Mouse (Mus musculus) liver, embryonic 15.5 days (tissue): ENCODE data around the gene Lrrc45. TPM values are rescaled to one million over a fixed set of nuclear protein-coding genes. Genes with fewer than 3 reads are reported as not detected.
"Not testable (repeated sequence)": the region's sequence is repeated elsewhere in the genome, so short reads cannot be mapped to it uniquely, and the experiment has no call there.

Source experiments
- ATAC-seq: fragments of 200-750 bp; cut with Nextera tagmentation; 2 replicates; pipeline ENCODE4 v1.8.0; 2017; ENCODE audit warnings: moderate number of reproducible peaks, mild to moderate bottlenecking, moderate library complexity; ENCODE audit not compliant: insufficient read depth
- H3K27ac ChIP-seq: fragments of 300-500 bp; sonication (generic); replicated peaks from 2 replicates; pipeline ENCODE4 v1.5.1; 2015; ENCODE audit warnings: mild to moderate bottlenecking, inconsistent platforms
- H3K27me3 ChIP-seq: fragments of 300-500 bp; sonication (generic); 2 replicates; pipeline ENCODE4 v1.6.1; 2015; ENCODE audit warnings: mild to moderate bottlenecking, inconsistent platforms
- H3K36me3 ChIP-seq: fragments of 300-500 bp; sonication (generic); replicated peaks from 2 replicates; pipeline ENCODE4 v1.6.1; 2015; ENCODE audit warnings: moderate library complexity, mild to moderate bottlenecking, inconsistent platforms
- H3K4me1 ChIP-seq: fragments of 300-500 bp; sonication (generic); replicated peaks from 2 replicates; pipeline ENCODE4 v1.6.1; 2015; ENCODE audit warnings: inconsistent platforms
- H3K4me2 ChIP-seq: fragments of 300-500 bp; sonication (generic); 2 replicates; pipeline ENCODE4 v1.6.1; 2015; ENCODE audit warnings: moderate library complexity, mild to moderate bottlenecking, inconsistent platforms
- H3K4me3 ChIP-seq: fragments of 300-500 bp; sonication (generic); replicated peaks from 2 replicates; pipeline ENCODE4 v1.5.1; 2015; ENCODE audit warnings: mild to moderate bottlenecking, inconsistent platforms
- H3K9ac ChIP-seq: fragments of 300-500 bp; sonication (generic); 2 replicates; pipeline ENCODE4 v1.6.1; 2015; ENCODE audit warnings: moderate library complexity, mild to moderate bottlenecking, inconsistent platforms
- H3K9me3 ChIP-seq: fragments of 300-500 bp; sonication (generic); replicated peaks from 2 replicates; pipeline ENCODE4 v1.6.1; 2016; ENCODE audit warnings: inconsistent platforms
- WGBS: fragments of 180-500 bp; shearing (Covaris S2); methylation state at CpG from one replicate; pipeline ENCODE4 v1.1.7; 2015; ENCODE audit warnings: mixed read lengths; ENCODE audit not compliant: insufficient replicate concordance; 5-methylcytosine and 5-hydroxymethylcytosine counted together
- polyA plus RNA-seq: library from polyadenylated mRNA; unstranded; fragments of >200 nt; fragmentation: Nextera tagmentation; extraction: Ambion mirVana; gene quantifications from 2 replicates; pipeline ENCODE4 v1.2.1, GENCODE M21; 2015

Lrrc45 gene
- polyA plus RNA-seq, 1 experiment from 2014 or later, result 9.7 TPM

DNA sequence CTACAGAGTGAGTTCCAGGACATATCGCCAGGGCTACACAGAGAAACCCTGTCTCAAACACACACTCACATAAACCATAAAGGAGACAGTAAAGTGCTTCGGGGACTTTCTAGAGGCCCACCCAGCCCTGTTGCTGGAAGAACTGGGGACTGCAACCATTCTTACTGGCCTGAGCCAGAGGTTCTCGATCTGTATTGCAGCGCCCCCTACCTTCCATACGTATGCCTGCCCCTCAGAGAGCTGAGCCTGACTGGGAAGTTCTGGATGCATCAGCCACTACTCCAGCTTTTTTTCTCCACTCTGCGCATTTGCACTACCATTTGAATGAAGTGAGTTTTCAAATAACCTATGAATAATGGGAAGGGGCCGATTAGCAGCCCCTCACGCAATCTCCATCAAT lies 35.7 kb downstream of the Lrrc45 start:
- no peak for ATAC-seq
- 43% methylated on average over 8 of the region's 8 CpGs for WGBS
- H3K4me1 ChIP-seq, result no peaks in the 10 kb centered on the region
- no peak overlapping the region for H3K4me3 ChIP-seq
- H3K27me3 ChIP-seq, result peaks cover 5% of the 10 kb centered on the region; the same call in 1 of the 2 replicates
- H3K4me2 ChIP-seq, result no peak overlapping the region
- no peaks in the 10 kb centered on the region for H3K36me3 ChIP-seq
- no peaks in the 10 kb centered on the region for H3K9me3 ChIP-seq
- H3K27ac ChIP-seq, result no peak overlapping the region
- H3K9ac ChIP-seq, result no peak overlapping the region

DNA sequence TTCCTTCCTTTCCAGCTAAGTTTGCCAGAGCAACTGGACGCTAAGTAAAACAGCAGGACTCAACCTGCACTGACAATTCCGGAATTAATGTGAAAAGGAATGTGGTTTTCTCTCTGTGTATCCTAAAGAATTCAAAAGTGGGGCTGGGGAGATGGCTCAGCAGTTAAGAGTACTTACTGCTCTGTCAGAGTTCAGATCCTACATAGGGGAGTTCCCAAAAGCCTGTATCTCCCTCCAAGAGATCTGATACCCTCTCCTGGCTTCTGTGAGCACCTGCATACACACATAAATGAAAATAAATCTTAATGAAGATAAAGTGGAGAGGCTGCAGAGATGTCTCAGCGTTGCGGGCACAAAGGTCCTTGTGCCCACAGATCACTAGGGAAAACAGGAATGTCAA lies 37.9 kb downstream of the Lrrc45 start:
- H3K9ac ChIP-seq, result no peak overlapping the region
- no peak overlapping the region for H3K4me2 ChIP-seq
- H3K36me3 ChIP-seq, result no peaks in the 10 kb centered on the region
- ATAC-seq, result no peak
- no peak overlapping the region for H3K27ac ChIP-seq
- no peaks in the 10 kb centered on the region for H3K9me3 ChIP-seq
- 57% methylated on average over 4 of the region's 4 CpGs for WGBS
- no peaks in the 10 kb centered on the region for H3K4me1 ChIP-seq
- H3K4me3 ChIP-seq, result no peak overlapping the region
- peaks cover 5% of the 10 kb centered on the region; the same call in 1 of the 2 replicates for H3K27me3 ChIP-seq

DNA sequence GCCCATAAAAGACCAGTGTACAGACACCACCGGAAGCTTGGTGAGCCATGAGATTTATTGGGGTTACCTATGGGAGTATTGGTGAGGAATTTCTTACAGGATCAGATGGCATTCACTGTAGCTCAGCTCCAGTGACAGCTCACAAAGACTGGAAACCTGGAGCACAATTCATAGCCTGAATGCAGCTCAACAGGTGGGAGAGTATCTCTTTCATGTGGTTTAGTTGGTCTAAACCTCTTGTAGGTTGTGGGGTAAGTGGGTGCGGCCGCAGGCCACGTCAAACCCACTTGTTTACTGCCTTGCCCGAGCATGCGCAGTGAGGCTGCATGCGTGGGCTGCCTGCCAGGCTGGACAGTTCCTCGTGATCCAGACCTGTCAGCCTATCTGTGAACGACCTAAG lies 46.5 kb downstream of the Lrrc45 start:
- no peak overlapping the region for H3K9ac ChIP-seq
- H3K4me2 ChIP-seq, result no peak overlapping the region
- H3K27ac ChIP-seq, result no peak overlapping the region
- no peaks in the 10 kb centered on the region for H3K36me3 ChIP-seq
- H3K4me1 ChIP-seq, result no peaks in the 10 kb centered on the region
- H3K4me3 ChIP-seq, result no peak overlapping the region
- WGBS, result 66% methylated on average over 9 of the region's 9 CpGs
- no peak for ATAC-seq
- H3K27me3 ChIP-seq, result peaks cover 27% of the 10 kb centered on the region
- peaks cover 15% of the 10 kb centered on the region; the same call in 1 of the 2 replicates for H3K9me3 ChIP-seq

DNA sequence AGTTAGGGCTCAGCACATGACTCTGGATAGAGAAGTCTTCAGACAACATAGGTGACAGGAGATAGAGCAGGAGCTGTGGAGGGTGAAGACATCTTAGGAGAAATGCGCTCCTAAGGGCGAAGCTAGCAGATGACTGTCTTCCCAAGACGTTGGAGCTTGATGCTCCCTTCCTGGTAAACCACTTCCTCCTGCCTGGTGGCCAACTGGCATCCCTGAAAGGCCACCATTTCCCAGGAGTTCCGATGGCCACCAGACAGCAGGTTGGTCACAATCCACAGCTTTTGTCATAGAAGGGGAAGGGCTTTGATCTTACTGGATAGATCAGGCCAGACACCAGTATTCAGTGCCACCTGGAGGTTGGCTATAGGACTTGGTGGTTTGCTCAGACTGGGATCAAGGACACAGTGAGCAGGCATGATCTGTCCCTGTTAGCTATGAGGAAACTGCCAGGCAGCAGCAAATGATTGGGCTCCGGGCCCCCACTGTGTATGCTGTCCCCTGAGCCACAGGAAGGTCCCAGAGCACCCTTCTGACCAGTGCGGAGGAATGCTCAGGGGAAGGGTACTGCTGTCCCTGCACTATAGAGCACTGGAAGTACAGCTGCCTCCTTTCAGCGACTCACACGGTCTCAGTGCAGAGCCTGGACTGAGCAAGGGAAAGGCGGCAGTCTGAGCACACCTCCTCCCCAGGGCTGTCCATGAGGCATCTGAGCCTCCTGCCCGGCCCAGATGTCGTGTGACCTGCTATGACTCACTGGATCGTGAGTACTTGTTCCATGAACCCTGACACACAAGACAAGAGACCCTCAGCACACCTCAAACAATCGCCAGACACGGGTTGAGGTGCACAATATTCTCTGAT lies 48.3 kb downstream of the Lrrc45 start:
- no peak overlapping the region for H3K4me3 ChIP-seq
- WGBS, result 58% methylated on average over 14 of the region's 14 CpGs
- ATAC-seq, result no peak
- no peaks in the 10 kb centered on the region for H3K4me1 ChIP-seq
- no peak overlapping the region for H3K27ac ChIP-seq
- peaks cover 33% of the 10 kb centered on the region for H3K27me3 ChIP-seq
- H3K9me3 ChIP-seq, result peaks cover 12% of the 10 kb centered on the region; the same call in 1 of the 2 replicates
- H3K4me2 ChIP-seq, result no peak overlapping the region
- no peaks in the 10 kb centered on the region for H3K36me3 ChIP-seq
- no peak overlapping the region for H3K9ac ChIP-seq

DNA sequence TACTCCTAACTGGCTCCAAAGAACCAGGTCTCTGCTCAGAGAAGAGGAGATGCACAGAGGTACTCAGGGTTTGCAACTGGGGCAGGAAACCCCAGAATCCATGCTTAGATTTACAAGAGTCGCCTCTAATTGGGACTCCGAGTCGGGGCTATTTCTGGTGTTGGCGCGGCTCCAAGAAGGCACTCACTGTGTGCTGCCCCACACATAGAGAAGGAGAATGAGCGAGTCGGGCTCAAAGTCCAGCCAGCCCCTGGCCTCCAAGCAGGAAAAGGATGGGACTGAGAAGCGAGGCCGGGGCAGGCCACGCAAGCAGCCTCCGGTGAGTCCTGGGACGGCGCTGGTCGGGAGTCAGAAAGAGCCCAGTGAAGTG lies 48.9 kb downstream of the Lrrc45 start, which contains the start of gene Hmga1b:
Hmga1b (plus strand) TSS at position 123 of the 370 bp plus-strand sequence.
- not testable (repeated sequence) for ATAC-seq, H3K27ac ChIP-seq, H3K9ac ChIP-seq, H3K4me2 ChIP-seq, H3K4me1 ChIP-seq, H3K36me3 ChIP-seq, H3K4me3 ChIP-seq
- Histone ChIP-seq H3K9me3 (peaks cover 11% of the 10 kb centered on the region; the same call in 1 of the 2 replicates), H3K27me3 (peaks cover 33% of the 10 kb centered on the region)
- 17% methylated on average over 14 of the region's 14 CpGs for WGBS

DNA sequence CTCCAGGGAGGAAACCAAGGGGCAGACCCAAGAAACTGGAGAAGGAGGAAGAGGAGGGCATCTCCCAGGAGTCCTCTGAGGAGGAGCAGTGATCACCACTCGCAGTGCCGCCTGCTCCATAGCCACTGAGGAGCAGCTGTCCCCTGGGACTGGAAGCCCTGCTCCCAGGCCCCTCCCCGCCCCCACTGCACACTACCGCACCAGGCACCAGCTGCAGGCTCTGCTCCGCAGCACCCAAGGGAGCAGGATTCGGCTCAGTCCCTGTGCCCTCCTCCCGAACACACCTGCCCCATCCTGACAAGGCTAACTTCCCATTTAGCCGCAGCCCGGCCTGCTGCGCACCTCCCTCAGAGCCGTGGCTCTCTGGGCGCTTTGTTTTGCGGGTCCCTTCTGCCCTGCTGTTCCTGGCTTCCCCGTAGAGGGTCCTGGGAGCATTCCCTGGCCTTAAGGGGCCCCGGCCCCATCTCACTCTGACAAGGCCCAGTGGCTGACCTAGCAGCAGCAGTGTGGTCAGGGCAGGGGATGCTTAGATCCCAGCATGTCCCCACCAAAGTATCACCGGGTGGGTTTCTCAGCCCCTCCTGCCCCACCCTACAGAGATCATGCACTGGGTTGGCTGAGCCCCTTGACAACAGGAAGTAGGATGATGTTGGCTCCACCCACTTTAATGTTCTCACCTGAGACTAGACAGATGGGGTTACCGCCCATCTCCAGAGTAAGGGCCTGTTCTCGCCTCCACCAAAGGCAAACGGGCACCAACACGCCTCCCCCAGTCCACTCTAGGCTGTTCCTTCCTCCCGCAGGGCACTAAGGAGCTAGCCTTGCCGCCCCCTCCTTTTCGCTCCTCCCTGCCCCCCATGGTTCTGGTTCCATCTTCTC lies 49.6 kb downstream of the Lrrc45 start:
- H3K27me3 ChIP-seq, result peaks cover 33% of the 10 kb centered on the region
- H3K4me2 ChIP-seq, result not testable (repeated sequence)

DNA sequence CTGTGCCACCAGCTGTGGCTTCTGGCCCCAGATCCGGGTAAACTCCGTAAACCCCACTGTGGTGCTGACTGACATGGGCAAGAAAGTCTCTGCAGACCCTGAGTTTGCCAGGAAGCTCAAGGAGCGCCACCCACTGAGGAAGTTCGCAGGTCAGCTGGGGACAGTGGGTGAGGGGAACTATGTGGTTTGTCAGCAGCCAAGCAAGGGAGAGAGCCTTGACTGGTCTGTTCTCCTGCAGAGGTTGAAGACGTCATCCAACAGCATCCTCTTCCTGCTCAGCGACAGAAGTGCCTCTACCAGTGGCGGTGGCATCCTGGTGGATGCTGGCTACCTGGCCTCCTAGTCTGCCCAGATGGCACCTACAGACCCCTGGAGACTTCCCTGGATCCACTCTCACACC lies 53.3 kb downstream of the Lrrc45 start:
- H3K9me3 ChIP-seq, H3K4me1 ChIP-seq, H3K27ac ChIP-seq, H3K36me3 ChIP-seq, H3K4me3 ChIP-seq, H3K4me2 ChIP-seq, H3K9ac ChIP-seq, ATAC-seq: not testable (repeated sequence)
- peaks cover 25% of the 10 kb centered on the region for H3K27me3 ChIP-seq
- 10% methylated on average over 4 of the region's 7 CpGs for WGBS

More for the DNA sequence above, 49.6 kb downstream of the Lrrc45 start:
- not testable (repeated sequence) for ATAC-seq, H3K36me3 ChIP-seq, H3K4me1 ChIP-seq, H3K27ac ChIP-seq, H3K4me3 ChIP-seq, H3K9me3 ChIP-seq, H3K9ac ChIP-seq
- WGBS, result 10% methylated on average over 10 of the region's 23 CpGs

DNA sequence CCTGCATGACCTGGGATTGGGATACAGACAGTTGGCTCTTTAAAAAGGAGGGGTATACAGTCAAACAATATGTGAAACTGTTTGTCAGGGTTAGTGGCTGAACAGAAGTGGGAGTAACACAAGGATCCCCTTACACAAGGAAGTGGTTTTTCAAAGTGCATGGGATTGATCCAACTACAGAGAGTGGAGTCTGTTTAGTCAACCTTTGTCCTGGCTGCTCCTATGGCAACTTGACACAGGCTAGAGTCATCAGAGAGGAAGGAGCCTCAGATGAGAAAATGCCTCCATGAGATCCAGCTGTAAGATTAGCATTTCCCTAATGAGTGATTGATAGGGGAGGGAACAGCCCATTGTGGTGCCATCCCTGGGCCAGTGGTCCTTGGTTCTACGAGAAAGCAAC lies 54.5 kb downstream of the Lrrc45 start:
- Histone ChIP-seq H3K27ac (no peak overlapping the region), H3K9ac (no peak overlapping the region), H3K27me3 (peaks cover 15% of the 10 kb centered on the region; the same call in 1 of the 2 replicates), H3K9me3 (no peaks in the 10 kb centered on the region), H3K4me2 (no peak overlapping the region), H3K36me3 (no peaks in the 10 kb centered on the region), H3K4me1 (0 out of 2 replicates have a peak, but pooled peaks cover 5% of the 10 kb centered on the region), H3K4me3 (no peak overlapping the region)
- ATAC-seq, result no peak
- WGBS, result 36% methylated on average over 1 of the region's 1 CpGs

Other genes with a start within 250 kb of the Lrrc45 start
- gene Arl16, start 246.3 kb upstream of the Lrrc45 start, polyA plus RNA-seq, result 13.7 and 14.0 TPM in 2 replicates
- gene Mrpl12, start 229.3 kb upstream of the Lrrc45 start, polyA plus RNA-seq, result 89.5 and 90.2 TPM in 2 replicates
- 42.8 and 46.5 TPM in 2 replicates for gene Slc25a10, start 222.1 kb upstream of the Lrrc45 start, polyA plus RNA-seq
- 16.9 and 20.5 TPM in 2 replicates for gene Gcgr, start 183.2 kb upstream of the Lrrc45 start, polyA plus RNA-seq
- 41.8 and 47.6 TPM in 2 replicates for gene Mcrip1, start 164.2 kb upstream of the Lrrc45 start, polyA plus RNA-seq
- 0.36 and 0.38 TPM in 2 replicates for gene Ppp1r27, start 162.8 kb upstream of the Lrrc45 start, polyA plus RNA-seq
- 635 and 803 TPM in 2 replicates for gene P4hb, start 140.7 kb upstream of the Lrrc45 start, polyA plus RNA-seq
- gene Arhgdia, start 132.3 kb upstream of the Lrrc45 start, polyA plus RNA-seq, result 222 and 238 TPM in 2 replicates
- gene Alyref, start 115.6 kb upstream of the Lrrc45 start, polyA plus RNA-seq, result 253 and 277 TPM in 2 replicates
- gene Anapc11, start 115.5 kb upstream of the Lrrc45 start, polyA plus RNA-seq, result 76.2 and 79.0 TPM in 2 replicates
- 14.7 and 15.8 TPM in 2 replicates for gene Npb, start 105.4 kb upstream of the Lrrc45 start, polyA plus RNA-seq
- 138 and 165 TPM in 2 replicates for gene Pcyt2, start 96.0 kb upstream of the Lrrc45 start, polyA plus RNA-seq
- gene Sirt7, start 88.7 kb upstream of the Lrrc45 start, polyA plus RNA-seq, result 32.3 and 36.9 TPM in 2 replicates
- gene Mafg, start 80.3 kb upstream of the Lrrc45 start, polyA plus RNA-seq, result 37.6 and 42.3 TPM in 2 replicates
- gene Pycr1, start 70.2 kb upstream of the Lrrc45 start, polyA plus RNA-seq, result 5.1 and 5.7 TPM in 2 replicates
- 0.29 and 1.0 TPM in 2 replicates for gene Myadml2, start 65.8 kb upstream of the Lrrc45 start, polyA plus RNA-seq
- 0.33 and 0.40 TPM in 2 replicates for gene Notum, start 52.8 kb upstream of the Lrrc45 start, polyA plus RNA-seq
- 45.1 and 47.9 TPM in 2 replicates for gene Aspscr1, start 41.0 kb upstream of the Lrrc45 start, polyA plus RNA-seq
- 80.9 and 88.4 TPM in 2 replicates for gene Cenpx, start 187 bp upstream of the Lrrc45 start, polyA plus RNA-seq
- gene Rac3, start 7.5 kb downstream of the Lrrc45 start, polyA plus RNA-seq, result 0.96 and 1.5 TPM in 2 replicates
- gene Dcxr, start 13.4 kb downstream of the Lrrc45 start, polyA plus RNA-seq, result 20.2 and 24.6 TPM in 2 replicates
- gene Cbr2, start 18.2 kb downstream of the Lrrc45 start, polyA plus RNA-seq, result 0.37 TPM in 1 of 2 replicates, not detected in the other
- 0.94 and 2.6 TPM in 2 replicates for gene Hmga1b, start 48.9 kb downstream of the Lrrc45 start, polyA plus RNA-seq
- 11.5 and 12.0 TPM in 2 replicates for gene Rfng, start 70.3 kb downstream of the Lrrc45 start, polyA plus RNA-seq
- gene Gps1, start 70.3 kb downstream of the Lrrc45 start, polyA plus RNA-seq, result 72.0 and 77.3 TPM in 2 replicates
- 58.3 and 61.3 TPM in 2 replicates for gene Dus1l, start 82.5 kb downstream of the Lrrc45 start, polyA plus RNA-seq
- gene Fasn, start 110.6 kb downstream of the Lrrc45 start, polyA plus RNA-seq, result 20.1 and 24.9 TPM in 2 replicates
- 1.8 TPM in 2 replicates for gene Ccdc57, start 218.9 kb downstream of the Lrrc45 start, polyA plus RNA-seq
- gene Slc16a3, start 234.6 kb downstream of the Lrrc45 start, polyA plus RNA-seq, result 73.5 and 82.2 TPM in 2 replicates